Mouse (Mus musculus) urinary bladder, postnatal 10 days (tissue): ENCODE data around the gene Cacna1d.

ENCODE experiments used
- DNase-seq: peaks from one replicate; pipeline ENCODE4 v3.0.0; 2022; ENCODE audit warnings: low spot score

Cacna1d gene

GRCm38 (mm10) chr14:30329109-30329508 lies 162.1 kb downstream of the Cacna1d start:
- no peak for DNase-seq

GRCm38 (mm10) chr14:30327452-30327851 lies 163.8 kb downstream of the Cacna1d start:
- no peak for DNase-seq

- DNase-seq, result no peak
These were observed 164.2 kb downstream of the Cacna1d start for GRCm38 (mm10) chr14:30327051-30327450.

DNA sequence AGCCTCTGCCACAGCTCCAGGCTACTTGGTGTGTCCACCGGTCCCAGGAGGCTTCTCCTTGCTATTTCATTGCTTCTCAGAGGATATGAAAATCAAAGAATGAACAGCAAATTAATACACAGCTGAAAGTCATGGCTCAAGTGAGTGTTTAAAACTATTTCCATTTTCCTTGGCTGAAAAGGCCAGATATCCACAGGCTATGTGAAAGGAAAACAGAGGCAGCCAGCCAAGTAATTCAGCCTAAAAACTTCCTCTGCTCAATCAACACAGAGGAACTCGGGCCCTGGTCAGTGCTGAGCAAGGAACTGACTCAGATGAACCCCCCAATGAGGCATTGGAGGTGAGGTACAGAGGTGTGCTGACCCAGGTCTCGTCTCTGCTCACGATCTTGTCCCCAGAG lies 165.0 kb downstream of the Cacna1d start:
- no peak for DNase-seq

DNA sequence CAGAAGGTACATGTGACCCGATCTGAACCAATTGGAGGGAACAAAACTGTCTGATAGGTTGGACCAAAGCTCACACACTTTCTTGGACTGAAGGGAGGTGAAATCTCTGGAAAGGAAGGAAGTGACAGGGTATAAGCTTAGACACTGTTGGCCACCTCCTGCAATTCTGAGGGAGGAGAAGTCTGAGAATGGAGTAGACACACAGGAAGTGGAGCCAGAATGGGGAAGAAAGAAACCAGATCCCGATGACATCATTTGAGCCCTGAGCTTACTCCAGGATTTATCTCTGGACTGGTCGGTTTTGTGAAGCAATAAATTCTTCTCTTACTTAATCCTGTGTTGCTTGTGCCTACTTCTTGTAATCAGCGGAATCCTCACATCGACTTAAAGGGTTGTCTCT lies 166.3 kb downstream of the Cacna1d start:
- no peak for DNase-seq

DNA sequence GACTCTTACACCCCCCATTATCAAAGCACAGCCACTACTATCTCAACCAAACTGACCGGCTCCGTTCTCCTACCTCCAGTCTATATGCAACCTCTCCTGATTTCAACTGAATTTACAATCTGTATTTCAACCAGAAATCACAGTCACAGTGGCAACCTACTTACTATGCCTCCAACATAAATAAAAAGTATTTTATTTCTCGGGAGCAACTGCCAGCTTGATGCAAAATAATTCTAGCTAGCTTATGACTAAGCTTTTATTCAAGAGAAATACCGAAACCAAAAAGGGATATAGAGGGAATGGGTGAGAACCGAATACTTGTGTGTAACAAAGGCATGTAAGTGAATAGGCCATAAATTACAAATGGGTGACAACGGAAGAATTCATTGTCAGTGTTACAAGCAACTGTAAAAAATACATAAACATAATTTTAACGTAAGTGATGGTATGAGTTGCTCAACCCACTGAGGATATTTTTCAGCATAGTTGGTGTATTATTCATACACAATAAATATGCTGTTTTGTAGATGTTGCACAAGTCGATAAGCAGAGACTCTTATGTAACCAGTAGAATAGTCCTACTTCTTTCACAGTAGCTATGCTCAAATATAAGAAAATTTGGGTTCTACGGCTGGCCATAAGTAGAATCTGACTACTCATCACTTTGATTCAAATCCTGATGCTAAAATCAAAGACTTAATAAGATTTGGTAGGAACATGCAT lies 172.4 kb downstream of the Cacna1d start:
- no peak for DNase-seq

- no peak for DNase-seq
These were observed 173.0 kb downstream of the Cacna1d start for GRCm38 (mm10) chr14:30318293-30318692.

- no peak for DNase-seq
These were observed 173.6 kb downstream of the Cacna1d start for GRCm38 (mm10) chr14:30317616-30318015.

DNA sequence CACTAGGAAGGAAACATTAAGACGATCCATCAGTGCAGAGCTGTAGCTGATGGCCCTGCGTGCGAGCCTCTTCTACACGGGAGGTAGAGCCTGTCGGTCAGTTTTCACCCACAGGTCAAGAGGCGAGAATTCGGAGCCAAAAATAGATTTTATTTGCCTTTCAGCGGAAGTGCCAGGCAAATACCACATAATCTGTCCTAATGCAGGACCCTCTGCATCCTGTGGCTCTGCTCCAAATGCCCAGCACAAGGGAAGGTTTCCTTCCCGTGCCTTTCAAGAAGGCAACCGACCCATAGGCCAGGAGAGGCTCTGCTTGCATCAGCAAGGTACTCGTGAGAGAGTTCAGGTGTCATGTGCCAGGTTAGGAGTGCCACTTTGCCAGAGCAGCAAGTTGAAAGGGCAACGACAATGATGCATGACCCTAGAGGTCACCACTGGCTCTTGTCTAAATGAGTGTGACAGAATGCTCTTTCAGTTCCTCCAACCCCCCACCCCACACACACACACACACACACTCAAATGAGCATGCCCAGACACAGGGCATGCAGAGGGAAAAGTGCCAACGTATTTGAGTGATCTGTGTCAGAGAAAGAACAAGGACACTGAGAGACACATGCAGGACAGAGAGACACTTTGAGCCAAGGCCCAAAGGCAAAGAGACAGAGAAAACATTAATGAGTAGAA lies 179.9 kb downstream of the Cacna1d start:
- no peak for DNase-seq

- DNase-seq, result no peak
These were observed 181.0 kb downstream of the Cacna1d start for GRCm38 (mm10) chr14:30310236-30310635.

- no peak for DNase-seq
These were observed 185.0 kb downstream of the Cacna1d start for GRCm38 (mm10) chr14:30306221-30306620.

DNA sequence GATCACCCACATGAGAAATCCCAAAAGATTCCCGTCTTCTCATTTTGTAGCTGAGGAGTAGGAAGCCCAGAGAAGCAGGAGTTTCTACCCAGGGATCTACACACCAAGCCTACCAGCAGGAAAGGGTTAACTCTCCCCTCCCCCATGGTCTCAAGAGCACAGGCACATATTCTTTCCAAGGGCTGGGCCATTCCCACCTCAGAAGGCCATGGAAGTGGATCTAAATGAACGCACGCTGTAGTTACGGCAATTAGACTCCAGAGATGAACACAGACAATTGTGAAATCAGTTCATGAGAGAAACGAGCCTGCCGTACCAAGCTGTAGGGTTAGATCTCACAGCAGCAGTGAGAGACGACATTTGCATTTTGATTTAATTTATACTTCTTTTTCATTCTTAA lies 191.3 kb downstream of the Cacna1d start:
- no peak for DNase-seq

DNA sequence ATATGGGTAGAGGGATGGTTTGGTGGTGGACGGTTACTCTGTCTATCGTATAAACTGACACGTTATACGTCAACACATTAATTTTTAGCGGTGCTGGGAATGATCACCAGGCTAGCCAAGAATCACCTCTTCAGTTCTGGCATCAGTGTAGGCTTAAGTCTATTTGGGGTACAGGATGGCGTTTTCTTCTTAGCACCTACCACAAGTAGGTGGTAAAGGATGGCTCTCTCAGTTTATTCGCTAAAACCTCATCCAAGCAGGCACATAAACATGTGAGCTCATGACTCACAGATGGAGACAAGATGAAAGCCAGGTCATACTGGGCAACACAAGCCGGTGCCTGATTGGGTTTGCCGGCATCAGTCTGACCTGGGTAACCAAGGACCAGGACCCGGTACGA lies 193.8 kb downstream of the Cacna1d start:
- no peak for DNase-seq

- DNase-seq, result no peak
These were observed 199.2 kb downstream of the Cacna1d start for GRCm38 (mm10) chr14:30292135-30292463.

- DNase-seq, result no peak
These were observed 199.7 kb downstream of the Cacna1d start for GRCm38 (mm10) chr14:30291389-30292134.

- DNase-seq, result no peak
These were observed 206.8 kb downstream of the Cacna1d start for GRCm38 (mm10) chr14:30284446-30284845.

GRCm38 (mm10) chr14:30284022-30284421 lies 207.2 kb downstream of the Cacna1d start:
- DNase-seq, result no peak

- no peak for DNase-seq
These were observed 215.7 kb downstream of the Cacna1d start for GRCm38 (mm10) chr14:30275572-30275971.

GRCm38 (mm10) chr14:30272976-30273375 lies 218.3 kb downstream of the Cacna1d start:
- DNase-seq, result no peak

- no peak for DNase-seq
These were observed 218.7 kb downstream of the Cacna1d start for GRCm38 (mm10) chr14:30272523-30272922.

DNA sequence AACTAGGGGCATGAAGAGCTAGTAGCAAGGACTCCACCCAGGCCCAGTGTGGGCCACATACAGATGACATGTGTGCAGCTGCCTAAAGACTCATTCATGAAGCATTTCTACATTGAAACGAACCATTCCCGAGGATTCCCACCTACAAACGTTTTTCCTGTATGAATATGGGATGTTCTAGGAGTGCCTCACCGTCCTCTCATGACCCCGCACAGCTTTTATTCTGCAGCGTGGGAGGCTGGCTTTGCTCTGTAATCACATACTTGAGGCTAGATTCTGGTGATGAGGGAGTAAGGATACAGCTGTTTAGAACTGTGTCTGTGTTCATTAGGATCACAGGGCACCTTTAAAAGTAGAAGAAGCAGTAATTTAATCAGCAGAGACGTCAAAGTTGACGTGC lies 219.4 kb downstream of the Cacna1d start:
- DNase-seq, result no peak

GRCm38 (mm10) chr14:30270350-30270749 lies 220.9 kb downstream of the Cacna1d start:
- no peak for DNase-seq

DNA sequence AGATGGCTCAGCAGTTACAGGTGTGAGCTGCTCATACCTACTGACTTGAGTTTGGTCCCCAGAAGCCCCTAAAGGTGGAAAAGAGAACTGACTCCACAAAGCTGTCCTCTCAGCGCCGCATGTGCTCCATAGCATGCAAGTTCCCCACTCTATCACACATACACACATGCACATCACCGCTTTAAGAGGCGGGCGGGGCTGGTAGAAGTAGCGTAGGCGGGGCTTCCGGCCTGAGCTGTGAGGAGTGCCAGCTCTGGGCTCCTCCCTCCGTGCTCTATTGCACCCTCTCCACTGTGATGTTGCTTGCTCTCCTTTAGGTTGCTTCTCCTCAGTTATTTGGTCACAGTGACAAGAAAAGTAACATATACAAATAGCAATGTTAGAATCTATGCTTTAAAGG lies 225.5 kb downstream of the Cacna1d start:
- DNase-seq, result no peak
